Mouse (Mus musculus): ENCODE data around the gene Igf1r.

DNA sequence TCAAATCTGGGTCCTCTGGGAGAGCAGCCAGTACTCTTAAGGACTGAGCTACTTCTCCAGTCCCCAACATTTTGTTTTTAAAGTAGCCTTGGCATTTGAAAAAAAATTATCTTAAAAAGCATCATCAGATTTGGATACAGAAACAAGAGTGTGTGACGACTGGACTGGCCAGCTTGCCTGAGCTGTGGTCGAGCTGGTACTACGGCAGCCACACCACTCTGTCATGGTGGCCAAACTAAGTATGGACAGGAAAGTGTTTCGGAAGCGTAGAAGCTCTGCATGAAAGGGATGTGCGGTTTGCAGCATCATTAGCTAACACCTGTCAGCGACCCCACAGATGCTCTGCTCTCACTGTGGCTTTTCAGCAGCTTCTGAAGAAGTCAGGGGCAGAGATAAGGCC lies 53.4 kb downstream of the Igf1r start:
- no peak for TF ChIP-seq CTCF (IDR thresholded peaks at IDR 0.05; ENCODE audit: low read depth, low read length)
- no peak for TF ChIP-seq TAL1 (conservative IDR thresholded peaks at IDR 0.05; ENCODE audit: low read depth, low read length)
- no peak for TF ChIP-seq POLR2AphosphoS5 (IDR thresholded peaks at IDR 0.05; ENCODE audit: insufficient replicate concordance, low read depth, low read length)
- TF ChIP-seq GATA2 (IDR thresholded peaks at IDR 0.05; ENCODE audit: borderline replicate concordance, low read depth, low read length) = no peak
- no peak for TF ChIP-seq GATA1 (IDR thresholded peaks at IDR 0.05; ENCODE audit: borderline replicate concordance, low read length)
